Mouse (Mus musculus) myocyte (in vitro differentiated cells): ENCODE measurements around the gene Defb19.

Experiments
- CEBPB ChIP-seq: IDR thresholded peaks from 2 replicates; pipeline ENCODE4 v1.6.1; 2011; ENCODE audit warnings: mild to moderate bottlenecking, moderate library complexity; ENCODE audit not compliant: poor library complexity, insufficient read depth, severe bottlenecking
- MAX ChIP-seq: IDR thresholded peaks from one replicate; pipeline ENCODE4 v1.6.1; 2011; ENCODE audit warnings: low read depth, mild to moderate bottlenecking, control low read depth
- MYOD1 ChIP-seq, 3 experiments: IDR thresholded peaks; one replicate each; pipeline ENCODE4 v1.6.1; 2011; ENCODE audit warnings: control low read depth in 2 of 3, low read depth in 2 of 3, mild to moderate bottlenecking in 2 of 3, moderate library complexity in 1 of 3; ENCODE audit not compliant: insufficient read length in 2 of 3, control insufficient read depth in 1 of 3

DNA sequence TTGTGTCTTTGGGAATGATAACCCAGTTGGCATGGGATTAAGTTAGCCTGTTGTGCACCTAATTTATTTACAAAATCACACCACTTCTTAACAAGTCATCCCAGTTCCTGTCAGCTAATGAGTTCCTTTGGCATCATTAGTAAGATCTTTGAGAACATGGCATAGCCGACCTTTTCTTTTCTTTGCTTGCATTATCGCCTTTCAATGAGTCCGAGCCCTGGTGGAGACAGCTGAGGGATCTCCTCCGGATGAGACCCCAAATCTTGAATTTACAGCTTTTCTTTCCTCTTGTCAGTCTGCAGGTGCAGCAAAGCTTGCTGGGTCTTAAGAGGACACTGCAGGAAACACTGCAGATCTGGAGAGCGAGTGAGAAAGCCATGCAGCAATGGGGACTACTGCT, 11.1 kb downstream of the Defb19 start, which contains the start of gene Gm17416:
- TF ChIP-seq MYOD1 (IDR thresholded peaks at IDR 0.05; ENCODE audit: control insufficient read depth in 1 of 3, insufficient read length in 2 of 3, low read depth in 2 of 3) (no peak), MAX (no peak), CEBPB (no peak)
